In genomic region chr12:102885735-102886134, GRCm38 (mm10) we compare ENCODE assay signal across 7 mouse cellular contexts. TPM values are rescaled to one million over a fixed set of nuclear protein-coding genes. Genes with fewer than 3 reads are reported as not detected.
A peak's percentile ranks its signal among the peaks of the same experiment; 100 is the strongest.
DNase-seq lines count a peak whose midpoint lies in the region; ATAC-seq and TF ChIP-seq lines count a peak whose summit lies in the region.

No protein-coding gene starts in this region.

- no peaks in the 10 kb centered on the region for H3K4me1 ChIP-seq in limb, embryonic 14.5 days (ENCODE audit: control insufficient read depth, insufficient read depth, low read length)
- no peaks in the 10 kb centered on the region for H3K4me1 ChIP-seq in limb, embryonic 10.5 days
- H3K4me1 ChIP-seq in neural tube, embryonic 15.5 days, result peaks cover 3% of the 10 kb centered on the region; the same call in 1 of the 2 replicates

- H3K9ac ChIP-seq in limb, embryonic 14.5 days (ENCODE audit: low read depth, low read length, severe bottlenecking), result no peak overlapping the region
- no peak overlapping the region for H3K9ac ChIP-seq in neural tube, embryonic 15.5 days (replicated peaks)

- DNase-seq in limb, embryonic 14.5 days (ENCODE audit: low spot score), result peak; percentile 7
- DNase-seq in limb, embryonic 10.5 days (ENCODE audit: low spot score), result no peak
- DNase-seq in adrenal gland, postnatal 14 days, result peak; percentile 66
- DNase-seq in layer of hippocampus, adult 9-11 months, result peak; percentile 39

- H3K9me3 ChIP-seq in limb, embryonic 14.5 days (ENCODE audit: control insufficient read depth, low read length), result no peaks in the 10 kb centered on the region
- no peaks in the 10 kb centered on the region for H3K9me3 ChIP-seq in limb, embryonic 10.5 days (replicated peaks)
- H3K9me3 ChIP-seq in neural tube, embryonic 15.5 days (replicated peaks), result no peaks in the 10 kb centered on the region; the same call in 1 of the 2 replicates

- no peaks in the 10 kb centered on the region for H3K27me3 ChIP-seq in limb, embryonic 14.5 days (ENCODE audit: control insufficient read depth, insufficient read depth, low read length)
- H3K27me3 ChIP-seq in limb, embryonic 10.5 days (ENCODE audit: low read depth, poor library complexity, severe bottlenecking), result no peaks in the 10 kb centered on the region
- no peaks in the 10 kb centered on the region for H3K27me3 ChIP-seq in neural tube, embryonic 15.5 days (replicated peaks)

- no peak overlapping the region for H3K4me3 ChIP-seq in limb, embryonic 14.5 days (replicated peaks; ENCODE audit: low read length)
- no peak overlapping the region for H3K4me3 ChIP-seq in limb, embryonic 10.5 days
- H3K4me3 ChIP-seq in neural tube, embryonic 15.5 days (replicated peaks), result no peak overlapping the region

- H3K36me3 ChIP-seq in limb, embryonic 14.5 days (ENCODE audit: control insufficient read depth, insufficient read depth, low read length), result no peaks in the 10 kb centered on the region
- no peaks in the 10 kb centered on the region for H3K36me3 ChIP-seq in limb, embryonic 10.5 days
- H3K36me3 ChIP-seq in neural tube, embryonic 15.5 days, result no peaks in the 10 kb centered on the region

- no peak for TF ChIP-seq POLR2A in limb, embryonic 14.5 days (IDR thresholded peaks at IDR 0.05; ENCODE audit: borderline replicate concordance, extremely low read depth, insufficient read depth, insufficient read length)

- no peak overlapping the region for H3K4me2 ChIP-seq in limb, embryonic 14.5 days (replicated peaks; ENCODE audit: low read depth, low read length, severe bottlenecking)
- H3K4me2 ChIP-seq in neural tube, embryonic 15.5 days, result no peak overlapping the region

- no peak overlapping the region for H3K27ac ChIP-seq in limb, embryonic 14.5 days (replicated peaks; ENCODE audit: low read depth, low read length)
- H3K27ac ChIP-seq in limb, embryonic 10.5 days, result no peak overlapping the region
- no peak overlapping the region for H3K27ac ChIP-seq in neural tube, embryonic 15.5 days (replicated peaks)

- ATAC-seq in limb, embryonic 14.5 days (ENCODE audit: low FRiP score, low read depth), result no peak
- peak; percentile 62 for ATAC-seq in common myeloid progenitor, adult 5-6 weeks (replicated peaks; ENCODE audit: low read depth, poor library complexity, severe bottlenecking)
- ATAC-seq in neural tube, embryonic 15.5 days (ENCODE audit: low FRiP score), result peak; percentile 83
- no peak for ATAC-seq in inflammation-experienced regulatory T-cells, adult 6 months

- 24% methylated on average over 5 of the region's 5 CpGs for WGBS in limb, embryonic 14.5 days
- WGBS in limb, embryonic 10.5 days, result 27% methylated on average over 5 of the region's 5 CpGs
- WGBS in neural tube, embryonic 15.5 days, result 22% methylated on average over 5 of the region's 5 CpGs

RNA-seq across cellular contexts. Expression of gene Btbd7, which starts 7.5 kb away (rescaled TPM):
- 25.4 and 30.5 TPM in 2 replicates for polyA plus RNA-seq in limb, embryonic 14.5 days (2012; rRNA removed)
- polyA plus RNA-seq in limb, embryonic 14.5 days (2014; fragmentation: Nextera tagmentation; extraction: Ambion mirVana), result 23.0 and 24.5 TPM in 2 replicates
- polyA plus RNA-seq in limb, embryonic 10.5 days (2016; fragmentation: Nextera tagmentation; extraction: Ambion mirVana), result 14.4 and 18.2 TPM in 2 replicates
- total RNA-seq in adrenal gland, postnatal 14 days (2021), result 42.5 and 44.4 TPM in 2 replicates
- total RNA-seq in common myeloid progenitor, adult 5-6 weeks (2017), result 21.4 and 25.6 TPM in 2 replicates
- polyA plus RNA-seq in neural tube, embryonic 15.5 days (2015; fragmentation: Nextera tagmentation; extraction: Ambion mirVana), result 10.5 and 11.1 TPM in 2 replicates
- polyA plus RNA-seq in inflammation-experienced regulatory T-cells, adult 6 months (2017; shearing (Covaris generic)), result 10 to 100 TPM in 2 of 3 experiments, 1 to 10 TPM in 1; 7.4 to 13.8 (median 10.4) TPM

RNA-seq across cellular contexts. Expression of gene Cox8c, which starts 13.4 kb away (rescaled TPM):
- polyA plus RNA-seq in limb, embryonic 14.5 days (2012; rRNA removed), result not detected in 2 replicates
- not detected in 2 replicates for polyA plus RNA-seq in limb, embryonic 14.5 days (2014; fragmentation: Nextera tagmentation; extraction: Ambion mirVana)
- not detected in 2 replicates for polyA plus RNA-seq in limb, embryonic 10.5 days (2016; fragmentation: Nextera tagmentation; extraction: Ambion mirVana)
- total RNA-seq in adrenal gland, postnatal 14 days (2021), result not detected in 2 replicates
- total RNA-seq in common myeloid progenitor, adult 5-6 weeks (2017), result not detected in 2 replicates
- not detected in 2 replicates for polyA plus RNA-seq in neural tube, embryonic 15.5 days (2015; fragmentation: Nextera tagmentation; extraction: Ambion mirVana)
- not detected for polyA plus RNA-seq in inflammation-experienced regulatory T-cells, adult 6 months (2017; shearing (Covaris generic))

Comparison
In these comparisons a context has a peak if more than half of its experiments do, and no peak if none do; other contexts are left out.
1. ATAC-seq: peak in common myeloid progenitor, adult 5-6 weeks (single experiment) and neural tube, embryonic 15.5 days (single experiment); none in limb, embryonic 14.5 days (single experiment) and inflammation-experienced regulatory T-cells, adult 6 months (single experiment).